ENCODE assay signal across 8 mouse cellular contexts in the genomic region with DNA sequence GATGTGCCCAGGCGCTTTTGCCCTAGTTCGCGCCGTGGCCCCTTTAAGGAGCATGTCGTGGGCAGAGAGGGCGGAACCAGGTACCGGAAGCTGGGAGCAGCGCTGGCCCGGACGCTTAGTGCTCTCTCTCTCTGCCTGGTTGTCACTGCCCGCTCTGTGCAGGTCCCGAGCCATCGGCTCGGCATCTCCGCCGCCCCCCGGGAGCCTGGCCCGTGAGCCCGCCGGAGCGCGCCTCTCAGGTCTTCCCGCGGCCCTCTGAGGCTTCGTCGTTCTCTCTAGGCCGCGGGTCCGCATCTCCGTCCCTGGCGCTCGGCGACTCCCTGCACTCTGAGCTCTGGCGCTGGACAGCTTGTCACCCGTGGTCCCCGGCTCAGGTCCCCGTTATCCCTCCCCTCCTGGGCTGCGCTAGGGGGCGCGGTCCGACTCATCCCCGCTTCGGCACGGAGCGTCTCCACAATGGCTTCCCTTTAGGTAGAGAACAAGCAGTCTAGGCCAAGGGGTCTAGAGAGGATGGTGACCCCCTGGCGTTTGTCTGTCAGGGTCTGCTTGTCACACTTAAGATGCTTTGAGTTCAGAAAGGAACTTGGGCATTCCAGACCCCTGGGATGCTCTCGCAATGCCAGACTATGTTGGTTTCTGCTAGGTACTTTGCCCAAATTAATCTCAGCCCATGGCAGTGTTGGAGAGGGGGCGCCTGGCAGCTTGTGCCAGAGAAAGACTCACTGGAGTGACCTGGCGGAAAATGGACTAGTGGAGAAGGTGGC. TPM values are rescaled to one million over a fixed set of nuclear protein-coding genes. Genes with fewer than 3 reads are reported as not detected.
DNase-seq lines count a peak whose midpoint lies in the region; ATAC-seq and TF ChIP-seq lines count a peak whose summit lies in the region.

Gene Adck2, plus strand, starts transcription at position 83 of the 764 bp plus-strand sequence.

- H3K36me3 ChIP-seq in heart, embryonic 10.5 days = 0 out of 2 replicates have a peak, but pooled peaks cover 3% of the 10 kb centered on the region
- H3K36me3 ChIP-seq in kidney, embryonic 15.5 days = peaks cover 21% of the 10 kb centered on the region

- H3K27me3 ChIP-seq in heart, embryonic 10.5 days (ENCODE audit: insufficient read depth, poor library complexity, severe bottlenecking) = no peaks in the 10 kb centered on the region
- H3K27me3 ChIP-seq in kidney, embryonic 15.5 days = no peaks in the 10 kb centered on the region

- peak within 1 kb of the TSS; percentile 66 for H3K27ac ChIP-seq in bone marrow macrophage, adult 2 months (ENCODE audit: insufficient read depth, low read depth, low read length)
- peak within 1 kb of the TSS; percentile 77 for H3K27ac ChIP-seq in embryonic fibroblast, embryonic 13.5 days (ENCODE audit: insufficient read depth, low read length)
- peak within 1 kb of the TSS; percentile 92 for H3K27ac ChIP-seq in heart, embryonic 10.5 days
- H3K27ac ChIP-seq in kidney, embryonic 15.5 days = peak within 1 kb of the TSS; percentile 95

- WGBS in heart, embryonic 10.5 days = under 1% methylated on average over 49 of the region's 49 CpGs
- WGBS in kidney, embryonic 15.5 days = under 1% methylated on average over 49 of the region's 49 CpGs

- no peaks in the 10 kb centered on the region for H3K9me3 ChIP-seq in heart, embryonic 10.5 days
- no peaks in the 10 kb centered on the region for H3K9me3 ChIP-seq in kidney, embryonic 15.5 days (replicated peaks)

- peak within 1 kb of the TSS; percentile 77 for H3K9ac ChIP-seq in kidney, embryonic 15.5 days

- DNase-seq in B cell, adult 2 months = peak; percentile 78
- DNase-seq in heart, embryonic 10.5 days (ENCODE audit: low spot score) = peak; percentile 94
- peak; percentile 87 for DNase-seq in liver
- peak; percentile 84 for DNase-seq in spleen, postnatal 36 days (ENCODE audit: low spot score in 2 of 2)

- peaks cover 13% of the 10 kb centered on the region for H3K4me1 ChIP-seq in bone marrow macrophage, adult 2 months (ENCODE audit: control insufficient read depth, insufficient read depth, low read length)
- H3K4me1 ChIP-seq in embryonic fibroblast, embryonic 13.5 days (ENCODE audit: control insufficient read depth, insufficient read depth, low read length) = peaks cover 5% of the 10 kb centered on the region; the same call in 1 of the 2 replicates
- peaks cover 15% of the 10 kb centered on the region for H3K4me1 ChIP-seq in heart, embryonic 10.5 days
- peaks cover 14% of the 10 kb centered on the region for H3K4me1 ChIP-seq in kidney, embryonic 15.5 days

- TF ChIP-seq POLR2A in bone marrow macrophage, adult 2 months (IDR thresholded peaks at IDR 0.05; ENCODE audit: borderline replicate concordance, low read depth, low read length) = peak; percentile 43; the same call in 1 of the 2 replicates
- TF ChIP-seq POLR2A in embryonic fibroblast, embryonic 13.5 days (IDR thresholded peaks at IDR 0.05; ENCODE audit: low read depth, low read length) = peak; percentile 84

- peak; percentile 94 for ATAC-seq in kidney, embryonic 15.5 days (replicated peaks; ENCODE audit: low FRiP score)
- peak; percentile 90 for ATAC-seq in monocyte, adult 5-6 weeks (replicated peaks; ENCODE audit: insufficient number of reproducible peaks, low FRiP score, low TSS enrichment, poor library complexity, severe bottlenecking)

- no peak for TF ChIP-seq CTCF in bone marrow macrophage, adult 2 months (IDR thresholded peaks at IDR 0.05; ENCODE audit: low read depth, low read length)
- TF ChIP-seq CTCF in embryonic fibroblast, embryonic 13.5 days (IDR thresholded peaks at IDR 0.05; ENCODE audit: borderline replicate concordance, insufficient read depth, low read length) = peak; percentile 30; the same call in 1 of the 2 replicates

- peak within 1 kb of the TSS; percentile 79 for H3K4me2 ChIP-seq in kidney, embryonic 15.5 days

- peak within 1 kb of the TSS; percentile 72 for H3K4me3 ChIP-seq in bone marrow macrophage, adult 2 months (ENCODE audit: insufficient read depth, low read length)
- peak within 1 kb of the TSS; percentile 79 for H3K4me3 ChIP-seq in embryonic fibroblast, embryonic 13.5 days (ENCODE audit: insufficient read depth, low read length)
- H3K4me3 ChIP-seq in heart, embryonic 10.5 days = peak within 1 kb of the TSS; percentile 92
- peak within 1 kb of the TSS; percentile 83 for H3K4me3 ChIP-seq in kidney, embryonic 15.5 days (replicated peaks)

RNA-seq across cellular contexts. Expression of gene Adck2, which starts in this region (rescaled TPM):
- 17.1 and 21.2 TPM in 2 replicates for polyA plus RNA-seq in bone marrow macrophage, adult 2 months (2012; ENCODE audit: insufficient read depth, insufficient read length, missing spikeins)
- polyA plus RNA-seq in embryonic fibroblast, embryonic 13.5 days (2011; ENCODE audit: insufficient read length, low read depth, missing spikeins) = 10.3 and 11.2 TPM in 2 replicates
- 16.5 and 16.8 TPM in 2 replicates for polyA plus RNA-seq in heart, embryonic 10.5 days (2016; fragmentation: Nextera tagmentation; extraction: Ambion mirVana)
- polyA plus RNA-seq in kidney, embryonic 15.5 days (2015; fragmentation: Nextera tagmentation; extraction: Ambion mirVana) = 27.4 TPM in 2 replicates
- total RNA-seq in monocyte, adult 5-6 weeks (2017) = 16.8 to 27.2 TPM (median 19.6 TPM) in 3 replicates

Comparison
In these comparisons a context has a peak if more than half of its experiments do, and no peak if none do; other contexts are left out.
1. Peak in every context shown above with its lines: DNase-seq, ATAC-seq, H3K4me3 ChIP-seq and H3K27ac ChIP-seq.